Mouse (Mus musculus) MEL (cell line): ENCODE measurements around the gene E330021D16Rik. TPM values are rescaled to one million over a fixed set of nuclear protein-coding genes. Genes with fewer than 3 reads are reported as not detected.

ENCODE experiments used
- DNase-seq: peaks from one replicate; pipeline ENCODE4 v3.0.0; 2011; ENCODE audit warnings: low read depth, low spot score
- H3K27ac ChIP-seq: 2 replicates; pipeline ENCODE4 v1.5.1; 2012; ENCODE audit warnings: low read depth, mild to moderate bottlenecking, control low read depth, low read length, moderate library complexity; ENCODE audit not compliant: control insufficient read depth
- H3K27me3 ChIP-seq, 2 experiments: fragments of 150-350 bp in 1 of 2; sonication (generic) in 1 of 2; 2 replicates each; pipeline ENCODE4 v1.6.1; 2012; ENCODE audit warnings: low read length in 2 of 2, mild to moderate bottlenecking in 2 of 2, improper control_type of control experiment in 1 of 2, moderate library complexity in 1 of 2; ENCODE audit not compliant: insufficient read depth in 2 of 2, control insufficient read depth in 1 of 2
- H3K36me3 ChIP-seq, 2 experiments: 2 replicates each; pipeline ENCODE4 v1.6.1; 2012 to 2014; ENCODE audit warnings: low read length in 2 of 2, improper control_type of control experiment in 1 of 2, inconsistent platforms in 1 of 2, mild to moderate bottlenecking in 1 of 2; ENCODE audit not compliant: insufficient read depth in 2 of 2, control insufficient read depth in 1 of 2
- H3K4me1 ChIP-seq, 2 experiments: fragments of 150-350 bp in 1 of 2; sonication (generic) in 1 of 2; 2 replicates each; pipeline ENCODE4 v1.6.1; 2012; ENCODE audit warnings: low read length in 2 of 2, improper control_type of control experiment in 1 of 2, mild to moderate bottlenecking in 1 of 2; ENCODE audit not compliant: insufficient read depth in 2 of 2, control insufficient read depth in 1 of 2
- H3K4me3 ChIP-seq, 2 experiments: fragments of 150-350 bp in 1 of 2; sonication (generic) in 1 of 2; 2 replicates each; pipeline ENCODE4 v1.5.1; 2012; ENCODE audit warnings: low read depth in 2 of 2, low read length in 2 of 2, mild to moderate bottlenecking in 2 of 2, moderate library complexity in 2 of 2, control low read depth in 1 of 2, improper control_type of control experiment in 1 of 2; ENCODE audit not compliant: control insufficient read depth in 1 of 2, insufficient read depth in 1 of 2
- H3K79me2 ChIP-seq: 2 replicates; pipeline ENCODE4 v1.6.1; 2012; ENCODE audit warnings: mild to moderate bottlenecking, low read length, moderate library complexity; ENCODE audit not compliant: control insufficient read depth, poor library complexity, insufficient read depth
- H3K9ac ChIP-seq: 2 replicates; pipeline ENCODE4 v1.6.1; 2012; ENCODE audit warnings: low read depth, mild to moderate bottlenecking, control low read depth, low read length, moderate library complexity; ENCODE audit not compliant: control insufficient read depth, poor library complexity, severe bottlenecking
- H3K9me3 ChIP-seq: fragments of 150-350 bp; sonication (generic); replicated peaks from 2 replicates; pipeline ENCODE4 v1.6.1; 2012; ENCODE audit warnings: mild to moderate bottlenecking, low read length, improper control_type of control experiment, moderate library complexity; ENCODE audit not compliant: insufficient read depth
- CHD1 ChIP-seq: IDR thresholded peaks from 2 replicates; pipeline ENCODE4 v1.6.1; 2012; ENCODE audit warnings: low read depth, mild to moderate bottlenecking, inconsistent platforms, low read length, improper control_type of control experiment
- CTCF ChIP-seq, 3 experiments: IDR thresholded peaks in 2 of 3; conservative IDR thresholded peaks in 1 of 3; 2 replicates each; pipeline ENCODE4 v1.5.1; 2011 to 2012; ENCODE audit warnings: low read length in 3 of 3, low read depth in 2 of 3, mild to moderate bottlenecking in 2 of 3, improper control_type of control experiment in 1 of 3, inconsistent platforms in 1 of 3, mixed read lengths in 1 of 3, moderate library complexity in 1 of 3; ENCODE audit not compliant: control insufficient read depth in 1 of 3, insufficient read depth in 1 of 3, poor library complexity in 1 of 3, severe bottlenecking in 1 of 3
- E2F4 ChIP-seq: IDR thresholded peaks from 2 replicates; pipeline ENCODE4 v1.6.1; 2011; ENCODE audit warnings: low read depth, low read length, improper control_type of control experiment, borderline replicate concordance
- ELF1 ChIP-seq: IDR thresholded peaks from 2 replicates; pipeline ENCODE4 v1.6.1; 2014; ENCODE audit warnings: low read depth, mild to moderate bottlenecking, inconsistent platforms, low read length, improper control_type of control experiment, moderate library complexity
- EP300 ChIP-seq, 2 experiments: IDR thresholded peaks; 2 replicates each; pipeline ENCODE4 v1.6.1; 2011; ENCODE audit warnings: improper control_type of control experiment in 2 of 2, low read length in 2 of 2, low read depth in 1 of 2, mild to moderate bottlenecking in 1 of 2
- ETS1 ChIP-seq: IDR thresholded peaks from 2 replicates; pipeline ENCODE4 v1.6.1; 2012; ENCODE audit warnings: low read depth, mild to moderate bottlenecking, inconsistent platforms, low read length, improper control_type of control experiment, moderate library complexity
- GATA1 ChIP-seq: IDR thresholded peaks from 2 replicates; pipeline ENCODE4 v1.6.1; 2011; ENCODE audit warnings: low read depth, low read length, improper control_type of control experiment
- KAT2A ChIP-seq: conservative IDR thresholded peaks from 2 replicates; pipeline ENCODE4 v1.6.1; 2012; ENCODE audit warnings: low read depth, low read length, improper control_type of control experiment, inconsistent platforms
- MAFK ChIP-seq: IDR thresholded peaks from 2 replicates; pipeline ENCODE4 v1.6.1; 2011; ENCODE audit warnings: low read depth, mild to moderate bottlenecking, low read length, improper control_type of control experiment, borderline replicate concordance
- MAX ChIP-seq: IDR thresholded peaks from 2 replicates; pipeline ENCODE4 v1.6.1; 2011; ENCODE audit warnings: low read length, improper control_type of control experiment
- MEF2A ChIP-seq: IDR thresholded peaks from 2 replicates; pipeline ENCODE4 v1.6.1; 2014; ENCODE audit warnings: low read depth, mild to moderate bottlenecking, inconsistent platforms, low read length, improper control_type of control experiment; ENCODE audit not compliant: poor library complexity, insufficient replicate concordance, severe bottlenecking; ENCODE audit errors: extremely low read depth
- MYB ChIP-seq: IDR thresholded peaks from 2 replicates; pipeline ENCODE4 v1.6.1; 2011; ENCODE audit warnings: mild to moderate bottlenecking, low read depth, low read length, improper control_type of control experiment
- MYC ChIP-seq: IDR thresholded peaks from 2 replicates; pipeline ENCODE4 v1.6.1; 2011; ENCODE audit warnings: low read depth, mild to moderate bottlenecking, low read length, improper control_type of control experiment, moderate library complexity
- NELFE ChIP-seq: IDR thresholded peaks from 2 replicates; pipeline ENCODE4 v1.6.1; 2011; ENCODE audit warnings: low read depth, low read length, improper control_type of control experiment
- POLR2A ChIP-seq, 2 experiments: IDR thresholded peaks; 2 replicates each; pipeline ENCODE4 v1.6.1; 2011 to 2012; ENCODE audit warnings: low read length in 2 of 2, mild to moderate bottlenecking in 2 of 2, control low read depth in 1 of 2, improper control_type of control experiment in 1 of 2, low read depth in 1 of 2, moderate library complexity in 1 of 2; ENCODE audit not compliant: control insufficient read depth in 1 of 2, insufficient read depth in 1 of 2, poor library complexity in 1 of 2
- POLR2AphosphoS2 ChIP-seq: IDR thresholded peaks from 2 replicates; pipeline ENCODE4 v1.6.1; 2011; ENCODE audit warnings: low read length, improper control_type of control experiment
- POLR2AphosphoS5 ChIP-seq: IDR thresholded peaks from 2 replicates; pipeline ENCODE4 v1.6.1; 2012; ENCODE audit warnings: low read depth, borderline replicate concordance, mild to moderate bottlenecking, inconsistent platforms, low read length, moderate library complexity, mixed read lengths
- RCOR1 ChIP-seq: IDR thresholded peaks from 2 replicates; pipeline ENCODE4 v1.6.1; 2012; ENCODE audit warnings: low read depth, mild to moderate bottlenecking, inconsistent platforms, low read length, improper control_type of control experiment
- SIN3A ChIP-seq: IDR thresholded peaks from 2 replicates; pipeline ENCODE4 v1.6.1; 2012; ENCODE audit warnings: low read length, improper control_type of control experiment, inconsistent platforms
- SMC3 ChIP-seq: IDR thresholded peaks from 2 replicates; pipeline ENCODE4 v1.6.1; 2011; ENCODE audit warnings: low read depth, low read length, improper control_type of control experiment
- TAL1 ChIP-seq: IDR thresholded peaks from 2 replicates; pipeline ENCODE4 v1.6.1; 2012; ENCODE audit warnings: mild to moderate bottlenecking, inconsistent platforms, low read length, moderate library complexity, mixed read lengths
- TCF12 ChIP-seq: IDR thresholded peaks from 2 replicates; pipeline ENCODE4 v1.6.1; 2014; ENCODE audit warnings: low read depth, mild to moderate bottlenecking, inconsistent platforms, low read length, improper control_type of control experiment, moderate library complexity
- UBTF ChIP-seq: IDR thresholded peaks from 2 replicates; pipeline ENCODE4 v1.6.1; 2012; ENCODE audit warnings: low read depth, mild to moderate bottlenecking, inconsistent platforms, low read length, improper control_type of control experiment, moderate library complexity, borderline replicate concordance; ENCODE audit not compliant: insufficient read depth
- USF1 ChIP-seq: IDR thresholded peaks from 2 replicates; pipeline ENCODE4 v1.6.1; 2014; ENCODE audit warnings: low read depth, mild to moderate bottlenecking, inconsistent platforms, low read length, improper control_type of control experiment, moderate library complexity
- ZC3H11A ChIP-seq: IDR thresholded peaks from 2 replicates; pipeline ENCODE4 v1.6.1; 2012; ENCODE audit warnings: low read depth, mild to moderate bottlenecking, inconsistent platforms, low read length, improper control_type of control experiment
- ZMIZ1 ChIP-seq: IDR thresholded peaks from 2 replicates; pipeline ENCODE4 v1.6.1; 2012; ENCODE audit warnings: low read depth, mild to moderate bottlenecking, inconsistent platforms, low read length, improper control_type of control experiment, moderate library complexity
- ZNF384 ChIP-seq: IDR thresholded peaks from 2 replicates; pipeline ENCODE4 v1.6.1; 2012; ENCODE audit warnings: low read depth, mild to moderate bottlenecking, inconsistent platforms, low read length, improper control_type of control experiment
- polyA plus RNA-seq, 2 experiments: library from polyadenylated mRNA; stranded (reverse) in 1 of 2; unstranded in 1 of 2; fragments of >175 nt in 1 of 2; fragments of >200 nt in 1 of 2; gene quantifications; 2 replicates each; pipeline versions ENCODE4 v1.2.1 to v1.2.4; 2012; ENCODE audit warnings: low replicate concordance in 2 of 2, low read depth in 1 of 2; ENCODE audit not compliant: insufficient read length in 2 of 2, insufficient read depth in 1 of 2, missing spikeins in 1 of 2
- total RNA-seq: library from RNA; depleted of rRNA; stranded (reverse); fragments of 300-350 nt; gene quantifications from 2 replicates; pipeline ENCODE4 v1.2.3, GENCODE M21; 2012

Gene E330021D16Rik
- total and polyA plus RNA-seq, 3 experiments: not detected

DNA sequence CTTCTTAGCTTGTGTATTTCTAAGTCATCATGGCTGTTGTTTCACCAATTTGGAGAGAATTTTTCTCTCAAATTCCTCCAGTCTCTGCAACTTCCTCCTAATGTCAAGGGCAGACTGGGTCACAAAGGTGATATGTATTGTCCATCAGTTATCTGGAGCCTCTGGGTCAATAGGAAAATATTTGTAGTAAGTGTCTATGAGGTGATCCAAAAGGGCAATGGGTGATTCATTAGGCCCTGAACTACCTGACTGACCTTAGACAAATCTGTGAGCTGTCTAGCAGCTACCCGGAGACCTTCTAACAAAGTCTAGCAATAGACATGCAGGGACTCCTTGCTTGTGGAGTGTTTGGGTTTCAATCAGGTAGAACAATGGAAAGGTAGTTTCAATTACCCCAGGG, 40.9 kb upstream of the E330021D16Rik start (continued):
- TF ChIP-seq ELF1 (no peak), NELFE (no peak)

DNA sequence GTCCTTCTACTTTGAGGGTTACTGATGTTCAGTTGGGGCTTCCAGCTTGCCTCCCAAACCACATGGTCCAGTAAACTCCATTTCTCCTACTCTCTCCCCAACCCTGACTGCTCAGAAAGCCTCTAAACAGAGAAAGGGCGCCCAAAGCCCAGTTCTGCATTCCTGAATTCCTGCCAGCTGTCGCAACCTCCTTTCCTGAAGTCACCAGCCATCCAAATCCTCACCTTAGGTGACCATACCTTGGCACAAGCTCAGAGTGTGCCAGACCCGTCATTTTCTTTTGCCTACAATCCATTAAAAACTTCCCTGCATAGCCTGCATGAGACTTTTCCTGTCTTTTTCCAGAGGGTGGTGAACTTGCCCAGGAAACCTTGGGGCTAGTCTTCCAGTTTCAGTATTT, 40.3 kb upstream of the E330021D16Rik start:
- Histone ChIP-seq H3K27me3 (no peaks in the 10 kb centered on the region), H3K9ac (no peak overlapping the region), H3K4me3 (no peak overlapping the region)
- TF ChIP-seq MYB (no peak), RCOR1 (no peak), EP300 (IDR thresholded peaks at IDR 0.05; ENCODE audit: low read depth in 1 of 2, low read length in 2 of 2) (no peak), USF1 (no peak)
- TF ChIP-seq, all 39 proteins: peak for 0
- H3K79me2 ChIP-seq: no peaks in the 10 kb centered on the region
- no peak for DNase-seq
- H3K4me1 ChIP-seq: no peaks in the 10 kb centered on the region; a peak in 2 of 4 replicates
- no peaks in the 10 kb centered on the region for H3K36me3 ChIP-seq
- no peak overlapping the region for H3K27ac ChIP-seq
- no peaks in the 10 kb centered on the region for H3K9me3 ChIP-seq

DNA sequence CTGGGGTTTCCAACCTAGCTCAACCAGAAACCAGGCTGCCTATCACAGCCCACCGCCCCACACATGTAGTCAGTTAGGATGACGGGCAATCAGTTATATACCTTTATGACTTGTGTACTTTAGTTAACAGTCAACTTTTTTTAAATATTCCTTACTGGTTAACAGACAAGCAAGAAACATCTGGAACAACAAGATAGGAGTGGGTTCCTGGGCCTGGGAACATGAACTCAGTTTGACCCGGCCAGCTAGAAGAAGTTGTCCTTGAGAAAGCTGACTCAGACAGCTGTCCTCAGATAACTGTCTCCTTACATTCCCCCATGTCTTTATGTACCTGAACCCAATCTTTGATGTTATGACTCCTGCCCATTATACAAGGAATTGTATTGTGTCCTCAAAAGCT, 37.3 kb upstream of the E330021D16Rik start:
- peak; percentile 36 for DNase-seq
- H3K4me3 ChIP-seq: no peak overlapping the region
- H3K9ac ChIP-seq: no peak overlapping the region
- no peak overlapping the region for H3K27ac ChIP-seq
- peaks cover 0 to 5% of the 10 kb centered on the region in 2 experiments; a peak in 1 of 4 replicates for H3K36me3 ChIP-seq
- H3K79me2 ChIP-seq: no peaks in the 10 kb centered on the region
- H3K9me3 ChIP-seq: no peaks in the 10 kb centered on the region
- peaks cover 7% of the 10 kb centered on the region in 2 experiments for H3K4me1 ChIP-seq
- no peaks in the 10 kb centered on the region for H3K27me3 ChIP-seq
- TF ChIP-seq MYC (no peak), MAFK (no peak), ZC3H11A (no peak), POLR2AphosphoS2 (no peak), KAT2A (no peak), ZNF384 (0 out of 2 replicates have a peak, but pooled peaks have one; percentile 8), SMC3 (no peak), ZMIZ1 (no peak), POLR2AphosphoS5 (no peak), MYB (peak; percentile 55; the same call in 1 of the 2 replicates), POLR2A (IDR thresholded peaks at IDR 0.05; ENCODE audit: control insufficient read depth in 1 of 2, insufficient read depth in 1 of 2, low read depth in 1 of 2, low read length in 2 of 2, poor library complexity in 1 of 2) (no peak), GATA1 (no peak), TCF12 (0 out of 2 replicates have a peak, but pooled peaks have one; percentile 13), MAX (no peak), CTCF (IDR thresholded peaks at IDR 0.05 in 2 of 3, conservative IDR thresholded peaks at IDR 0.05 in 1 of 3; ENCODE audit: control insufficient read depth in 1 of 3, insufficient read depth in 1 of 3, low read depth in 2 of 3, low read length in 3 of 3, poor library complexity in 1 of 3, severe bottlenecking in 1 of 3) (no peak), SIN3A (no peak), E2F4 (no peak), UBTF (no peak), ELF1 (no peak), CHD1 (no peak), MEF2A (no peak), ETS1 (0 out of 2 replicates have a peak, but pooled peaks have one; percentile 28), EP300 (IDR thresholded peaks at IDR 0.05; ENCODE audit: low read depth in 1 of 2, low read length in 2 of 2) (peak; percentile 34 to 60; a peak in 3 of 4 replicates), RCOR1 (no peak), TAL1 (peak; percentile 73)
